Mouse (Mus musculus): Measurements from ENCODE around the gene Kcnh6.

- TF ChIP-seq POLR2A (IDR thresholded peaks at IDR 0.05; ENCODE audit: control insufficient read depth, extremely low read depth, insufficient read depth, low read length, poor library complexity) = no peak
- no peak for TF ChIP-seq CTCF (IDR thresholded peaks at IDR 0.05; ENCODE audit: borderline replicate concordance, control insufficient read depth, extremely low read depth, insufficient read depth, low read length, poor library complexity)
These were observed 41.6 kb upstream of the Kcnh6 start for GRCm38 (mm10) chr11:105966288-105966687.

Data from thymus, adult 2 months (tissue).